Mouse (Mus musculus): ENCODE results near the gene Btbd11. TPM values are rescaled to one million over a fixed set of nuclear protein-coding genes. Genes with fewer than 3 reads are reported as not detected.

The Btbd11 gene
- polyA plus RNA-seq, 1 experiment from 2014 or later, result 9.7 TPM

- H3K4me2 ChIP-seq (replicated peaks), result no peak overlapping the region
- H3K9me3 ChIP-seq, result no peaks in the 10 kb centered on the region
- H3K27me3 ChIP-seq, result no peaks in the 10 kb centered on the region; the same call in 1 of the 2 replicates
- H3K4me1 ChIP-seq, result peaks cover 28% of the 10 kb centered on the region
- H3K9ac ChIP-seq, result no peak overlapping the region
- no peak overlapping the region for H3K4me3 ChIP-seq
- ATAC-seq (ENCODE audit: low FRiP score, low read depth), result no peak
- H3K36me3 ChIP-seq, result no peaks in the 10 kb centered on the region
- H3K27ac ChIP-seq, result no peak overlapping the region
- WGBS, result 63% methylated on average over 8 of the region's 8 CpGs
These were observed 79.8 kb downstream of the Btbd11 start for GRCm38 (mm10) chr10:85466409-85466761.

- Histone ChIP-seq H3K4me1 (peaks cover 28% of the 10 kb centered on the region), H3K27me3 (no peaks in the 10 kb centered on the region; the same call in 1 of the 2 replicates), H3K9ac (no peak overlapping the region), H3K4me3 (no peak overlapping the region), H3K36me3 (no peaks in the 10 kb centered on the region), H3K9me3 (no peaks in the 10 kb centered on the region), H3K27ac (no peak overlapping the region), H3K4me2 (replicated peaks) (no peak overlapping the region)
- no peak for ATAC-seq (ENCODE audit: low FRiP score, low read depth)
- WGBS, result 52% methylated on average over 7 of the region's 7 CpGs
These were observed 80.8 kb downstream of the Btbd11 start for GRCm38 (mm10) chr10:85467393-85467792.

GRCm38 (mm10) chr10:85468527-85468926, 81.9 kb downstream of the Btbd11 start:
- no peak overlapping the region for H3K27ac ChIP-seq
- no peaks in the 10 kb centered on the region for H3K9me3 ChIP-seq
- H3K9ac ChIP-seq, result no peak overlapping the region
- WGBS, result 70% methylated on average over 4 of the region's 4 CpGs
- H3K4me1 ChIP-seq, result peaks cover 29% of the 10 kb centered on the region
- no peak overlapping the region for H3K4me2 ChIP-seq (replicated peaks)
- no peaks in the 10 kb centered on the region for H3K36me3 ChIP-seq
- H3K27me3 ChIP-seq, result no peaks in the 10 kb centered on the region; the same call in 1 of the 2 replicates
- H3K4me3 ChIP-seq, result no peak overlapping the region
- no peak for ATAC-seq (ENCODE audit: low FRiP score, low read depth)

GRCm38 (mm10) chr10:85469341-85469740, 82.7 kb downstream of the Btbd11 start:
- Histone ChIP-seq H3K27me3 (no peaks in the 10 kb centered on the region; the same call in 1 of the 2 replicates), H3K4me3 (no peak overlapping the region), H3K27ac (no peak overlapping the region), H3K36me3 (no peaks in the 10 kb centered on the region), H3K4me1 (peaks cover 29% of the 10 kb centered on the region), H3K9me3 (no peaks in the 10 kb centered on the region), H3K9ac (no peak overlapping the region), H3K4me2 (replicated peaks) (no peak overlapping the region)
- ATAC-seq (ENCODE audit: low FRiP score, low read depth), result no peak
- 51% methylated on average over 5 of the region's 5 CpGs for whole genome bisulfite sequencing

GRCm38 (mm10) chr10:85473265-85473664, 86.7 kb downstream of the Btbd11 start:
- Histone ChIP-seq H3K4me3 (no peak overlapping the region), H3K4me1 (peaks cover 20% of the 10 kb centered on the region), H3K27ac (no peak overlapping the region), H3K9ac (no peak overlapping the region), H3K9me3 (no peaks in the 10 kb centered on the region), H3K4me2 (replicated peaks) (no peak overlapping the region), H3K36me3 (no peaks in the 10 kb centered on the region), H3K27me3 (no peaks in the 10 kb centered on the region)
- ATAC-seq (ENCODE audit: low FRiP score, low read depth), result no peak
- 81% methylated on average over 4 of the region's 4 CpGs for WGBS

GRCm38 (mm10) chr10:85473871-85474270, 87.3 kb downstream of the Btbd11 start:
- H3K9ac ChIP-seq, result no peak overlapping the region
- ATAC-seq (ENCODE audit: low FRiP score, low read depth), result peak; percentile 28; the same call in 1 of the 2 replicates
- H3K9me3 ChIP-seq, result no peaks in the 10 kb centered on the region
- H3K4me2 ChIP-seq (replicated peaks), result no peak overlapping the region
- H3K4me1 ChIP-seq, result peaks cover 20% of the 10 kb centered on the region
- H3K27ac ChIP-seq, result no peak overlapping the region; the same call in 1 of the 2 replicates
- H3K4me3 ChIP-seq, result no peak overlapping the region
- 53% methylated on average over 3 of the region's 3 CpGs for WGBS
- H3K27me3 ChIP-seq, result no peaks in the 10 kb centered on the region
- H3K36me3 ChIP-seq, result no peaks in the 10 kb centered on the region

GRCm38 (mm10) chr10:85475642-85476345, 89.2 kb downstream of the Btbd11 start:
- WGBS, result 85% methylated on average over 9 of the region's 9 CpGs

GRCm38 (mm10) chr10:85479959-85480625, 93.5 kb downstream of the Btbd11 start:
- peaks cover 30% of the 10 kb centered on the region for H3K4me1 ChIP-seq
- no peak overlapping the region for H3K4me2 ChIP-seq (replicated peaks)
- H3K9me3 ChIP-seq, result no peaks in the 10 kb centered on the region
- no peak for ATAC-seq (ENCODE audit: low FRiP score, low read depth)
- no peak overlapping the region for H3K27ac ChIP-seq
- no peak overlapping the region for H3K4me3 ChIP-seq
- 37% methylated on average over 6 of the region's 6 CpGs for WGBS
- no peaks in the 10 kb centered on the region for H3K27me3 ChIP-seq
- H3K36me3 ChIP-seq, result no peaks in the 10 kb centered on the region
- H3K9ac ChIP-seq, result no peak overlapping the region

More at GRCm38 (mm10) chr10:85475642-85476345, 89.2 kb downstream of the Btbd11 start:
- peaks cover 23% of the 10 kb centered on the region for H3K4me1 ChIP-seq
- no peaks in the 10 kb centered on the region for H3K9me3 ChIP-seq
- H3K9ac ChIP-seq, result no peak overlapping the region
- no peak overlapping the region for H3K27ac ChIP-seq
- no peaks in the 10 kb centered on the region for H3K36me3 ChIP-seq
- no peak for ATAC-seq (ENCODE audit: low FRiP score, low read depth)
- no peak overlapping the region for H3K4me2 ChIP-seq (replicated peaks)
- H3K27me3 ChIP-seq, result no peaks in the 10 kb centered on the region
- no peak overlapping the region for H3K4me3 ChIP-seq

- Histone ChIP-seq H3K4me3 (no peak overlapping the region), H3K9me3 (no peaks in the 10 kb centered on the region), H3K27ac (no peak overlapping the region), H3K4me2 (replicated peaks) (0 out of 2 replicates have a peak overlapping the region, but pooled peaks have one; percentile 14), H3K4me1 (peaks cover 30% of the 10 kb centered on the region), H3K27me3 (no peaks in the 10 kb centered on the region), H3K9ac (no peak overlapping the region), H3K36me3 (no peaks in the 10 kb centered on the region)
- ATAC-seq (ENCODE audit: low FRiP score, low read depth), result peak; percentile 59; the same call in 1 of the 2 replicates
- WGBS, result 22% methylated on average over 3 of the region's 3 CpGs
These were observed 94.5 kb downstream of the Btbd11 start for GRCm38 (mm10) chr10:85481106-85481505.

GRCm38 (mm10) chr10:85482064-85482473, 95.5 kb downstream of the Btbd11 start:
- Histone ChIP-seq H3K4me2 (replicated peaks) (no peak overlapping the region), H3K9ac (no peak overlapping the region), H3K4me3 (no peak overlapping the region), H3K36me3 (no peaks in the 10 kb centered on the region), H3K27me3 (no peaks in the 10 kb centered on the region), H3K9me3 (no peaks in the 10 kb centered on the region), H3K27ac (no peak overlapping the region), H3K4me1 (peaks cover 30% of the 10 kb centered on the region)
- WGBS, result 32% methylated on average over 4 of the region's 4 CpGs
- ATAC-seq (ENCODE audit: low FRiP score, low read depth), result 0 out of 2 replicates have a peak, but pooled peaks have one; percentile 15

- no peak for ATAC-seq (ENCODE audit: low FRiP score, low read depth)
- 43% methylated on average over 6 of the region's 6 CpGs for WGBS
- no peak overlapping the region for H3K27ac ChIP-seq
- no peak overlapping the region for H3K9ac ChIP-seq
- H3K4me1 ChIP-seq, result peaks cover 30% of the 10 kb centered on the region
- no peak overlapping the region for H3K4me3 ChIP-seq
- H3K9me3 ChIP-seq, result no peaks in the 10 kb centered on the region
- H3K27me3 ChIP-seq, result no peaks in the 10 kb centered on the region
- no peak overlapping the region for H3K4me2 ChIP-seq (replicated peaks)
- no peaks in the 10 kb centered on the region for H3K36me3 ChIP-seq
These were observed 95.9 kb downstream of the Btbd11 start for GRCm38 (mm10) chr10:85482480-85482879.

GRCm38 (mm10) chr10:85486456-85486855, 99.8 kb downstream of the Btbd11 start:
- no peak overlapping the region for H3K4me2 ChIP-seq (replicated peaks)
- no peak overlapping the region for H3K4me3 ChIP-seq
- H3K9ac ChIP-seq, result no peak overlapping the region
- peaks cover 14% of the 10 kb centered on the region for H3K4me1 ChIP-seq
- ATAC-seq (ENCODE audit: low FRiP score, low read depth), result no peak
- 93% methylated on average over 3 of the region's 3 CpGs for WGBS
- no peaks in the 10 kb centered on the region for H3K9me3 ChIP-seq
- no peak overlapping the region for H3K27ac ChIP-seq
- no peaks in the 10 kb centered on the region; the same call in 1 of the 2 replicates for H3K36me3 ChIP-seq
- no peaks in the 10 kb centered on the region for H3K27me3 ChIP-seq

Data from limb, embryonic 13.5 days (tissue).